Mouse (Mus musculus) urinary bladder, postnatal 36 days (tissue): Measurements from ENCODE around the gene Tmem167.
"Not testable (repeated sequence)": the region's sequence is repeated elsewhere in the genome, so short reads cannot be mapped to it uniquely, and the experiment has no call there.

Experiments used
- DNase-seq, 2 experiments: peaks; one replicate each; pipeline ENCODE4 v3.0.0; 2022; ENCODE audit warnings: low spot score in 2 of 2, mixed read lengths in 1 of 2

Gene Tmem167

GRCm38 (mm10) chr13:90088962-90089824, at the start of gene Tmem167, which contains the start of gene Xrcc4:
Tmem167 (plus strand) TSS chr13:90089123.
Xrcc4 (minus strand) TSS chr13:90089608.
- DNase-seq: peak; percentile 94 to 98

- no peak for DNase-seq
Measured at GRCm38 (mm10) chr13:90039613-90040012, 49.3 kb upstream of the Tmem167 start.

- no peak for DNase-seq
Measured at GRCm38 (mm10) chr13:90051735-90052134, 37.2 kb upstream of the Tmem167 start.

GRCm38 (mm10) chr13:90052408-90052807, 36.5 kb upstream of the Tmem167 start:
- DNase-seq: no peak

- DNase-seq: no peak
Measured at GRCm38 (mm10) chr13:90061877-90062276, 27.0 kb upstream of the Tmem167 start.

- no peak for DNase-seq
Measured at GRCm38 (mm10) chr13:90089825-90090183, 881 bp downstream of the Tmem167 start.

DNA sequence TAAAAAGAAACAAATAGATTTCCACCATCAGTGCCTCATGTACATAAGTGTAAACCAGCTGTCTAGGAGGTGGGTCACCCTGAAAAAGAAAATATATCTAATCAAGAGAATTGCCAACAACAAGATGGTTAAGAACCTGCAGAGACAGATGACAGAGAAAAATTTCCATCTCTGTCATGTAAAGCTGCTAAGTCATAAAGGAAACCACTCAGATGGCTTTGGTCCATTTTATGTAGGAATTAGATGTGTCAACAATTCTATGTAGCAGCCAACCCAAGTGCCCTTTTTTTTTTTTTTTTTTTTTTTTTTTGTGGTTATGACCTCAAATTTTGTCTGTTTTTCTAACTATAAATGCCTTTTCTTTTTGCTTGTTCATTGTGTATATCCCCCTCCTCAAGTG, 12.6 kb downstream of the Tmem167 start:
- no peak for DNase-seq

GRCm38 (mm10) chr13:90106139-90106538, 17.2 kb downstream of the Tmem167 start:
- DNase-seq: no peak

GRCm38 (mm10) chr13:90108746-90109145, 19.8 kb downstream of the Tmem167 start:
- DNase-seq: not testable (repeated sequence)

- DNase-seq: no peak
Measured at GRCm38 (mm10) chr13:90111681-90112080, 22.8 kb downstream of the Tmem167 start.

- DNase-seq: no peak
Measured at GRCm38 (mm10) chr13:90136156-90136910, 47.4 kb downstream of the Tmem167 start.

- no peak for DNase-seq
Measured at GRCm38 (mm10) chr13:90141681-90142080, 52.8 kb downstream of the Tmem167 start.

DNA sequence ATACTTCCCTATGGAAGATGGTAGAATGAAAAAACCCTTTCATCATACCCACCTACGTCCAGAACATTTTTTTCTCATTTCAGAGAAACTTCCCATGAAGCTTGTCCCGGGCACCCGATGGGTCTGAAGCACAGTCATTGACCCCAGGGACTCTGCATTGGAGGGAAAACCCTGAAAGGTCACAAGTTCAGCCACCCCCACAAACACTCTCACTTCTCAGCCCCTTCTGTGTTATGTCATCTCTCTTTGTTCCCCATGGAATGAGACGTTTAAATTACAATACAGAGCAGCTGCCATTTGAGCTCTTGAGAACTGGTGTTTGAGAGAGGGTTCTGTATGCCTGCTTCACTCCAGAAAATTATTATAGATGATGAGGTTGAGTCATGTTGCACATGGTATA, 54.3 kb downstream of the Tmem167 start:
- no peak for DNase-seq

DNA sequence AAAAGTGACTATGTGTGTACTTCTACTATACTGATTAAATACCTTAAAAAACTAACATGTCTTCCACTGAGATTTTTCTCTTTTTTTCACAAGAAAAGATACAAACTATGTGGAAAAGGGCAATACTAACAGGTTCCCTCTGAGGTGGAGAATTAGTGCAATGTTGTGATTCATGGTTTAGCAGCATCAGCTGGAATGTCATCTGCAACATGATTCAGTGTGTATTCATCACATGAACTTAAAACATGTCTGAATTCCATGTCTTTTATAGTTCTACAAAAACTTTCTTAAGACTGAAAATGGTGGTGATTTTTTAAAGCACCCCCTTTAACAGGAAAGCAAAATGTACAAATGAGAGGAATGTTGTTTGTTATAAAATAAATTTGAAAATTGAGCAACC, 63.0 kb downstream of the Tmem167 start:
- no peak for DNase-seq

DNA sequence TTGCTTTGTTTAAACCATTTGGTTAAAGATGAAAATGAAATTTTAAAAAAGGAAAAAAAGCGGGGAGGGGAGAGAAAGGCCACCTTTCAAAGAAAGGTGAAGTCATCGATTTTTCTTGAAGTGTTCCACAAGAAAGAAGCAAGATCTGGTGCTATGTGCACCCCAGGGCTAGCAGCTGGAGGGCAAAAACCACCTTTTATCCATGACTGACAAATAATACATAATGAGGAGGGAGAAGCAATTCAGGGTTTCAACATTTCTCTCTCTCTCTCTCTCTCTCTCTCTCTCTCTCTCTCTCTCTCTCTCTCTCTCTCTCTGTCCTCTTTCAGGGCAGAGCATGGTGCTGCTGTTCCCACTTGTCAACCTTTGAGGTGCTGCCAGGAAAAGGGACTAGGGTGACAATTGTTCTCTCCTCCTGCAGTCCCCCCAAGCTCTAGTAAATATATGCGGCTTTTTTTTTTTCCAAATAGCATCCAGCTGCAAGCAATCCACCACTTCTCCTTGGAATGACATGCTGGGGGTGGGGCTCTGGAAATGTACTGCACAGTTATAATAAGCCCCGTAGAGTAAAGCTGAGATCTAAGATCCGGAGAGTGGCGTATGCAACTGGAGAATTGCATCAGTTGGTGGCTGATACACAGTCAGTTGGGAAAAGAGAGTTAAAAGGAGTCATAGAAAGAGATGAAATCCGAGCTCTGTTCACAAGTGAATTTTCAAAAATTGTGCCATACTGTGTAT, 63.8 kb downstream of the Tmem167 start:
- DNase-seq: no peak

GRCm38 (mm10) chr13:90164147-90164546, 75.2 kb downstream of the Tmem167 start:
- no peak for DNase-seq

- no peak for DNase-seq
Measured at GRCm38 (mm10) chr13:90167044-90167443, 78.1 kb downstream of the Tmem167 start.

GRCm38 (mm10) chr13:90170100-90170781, 81.3 kb downstream of the Tmem167 start:
- no peak for DNase-seq

- no peak for DNase-seq
Measured at GRCm38 (mm10) chr13:90170782-90171179, 81.9 kb downstream of the Tmem167 start.

DNA sequence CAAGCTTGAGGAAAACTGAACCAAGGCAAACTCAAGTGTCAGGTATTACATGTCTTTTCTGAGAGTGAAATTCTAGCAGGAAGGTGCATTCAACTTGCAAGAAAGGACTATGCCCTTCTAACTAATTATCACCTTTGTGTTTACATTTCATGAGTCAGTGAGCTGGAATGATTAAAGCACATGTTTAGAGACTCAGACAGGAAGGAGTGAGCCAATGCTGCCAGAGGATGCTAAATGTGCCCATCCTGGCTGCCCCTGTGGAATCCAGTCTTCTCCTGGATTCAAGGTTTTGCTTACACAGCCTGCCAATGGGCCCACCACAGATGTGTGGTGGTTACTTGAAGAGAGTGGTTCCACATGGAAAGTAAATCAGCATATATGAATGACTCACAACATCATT, 82.5 kb downstream of the Tmem167 start:
- DNase-seq: no peak

DNA sequence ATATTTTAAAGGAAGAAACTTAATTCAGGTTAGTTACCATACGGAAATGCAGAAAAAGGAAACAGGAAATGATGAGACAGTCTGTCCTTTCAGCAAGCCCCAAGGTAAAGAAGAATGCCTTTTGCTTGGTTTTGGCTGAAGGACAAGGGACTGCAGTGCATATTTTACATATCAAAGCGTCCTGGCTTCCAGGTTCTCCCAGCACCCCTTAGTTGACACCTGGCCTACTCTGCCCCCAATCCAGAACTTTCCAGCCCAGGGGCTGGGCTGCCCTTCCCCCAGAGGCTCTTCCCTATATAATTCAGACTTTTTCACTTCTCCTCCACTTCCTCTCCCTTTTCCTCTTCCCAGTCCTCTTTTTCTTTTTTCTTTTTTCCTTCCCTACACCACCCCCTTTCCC, 86.7 kb downstream of the Tmem167 start:
- no peak for DNase-seq

GRCm38 (mm10) chr13:90182262-90182661, 93.3 kb downstream of the Tmem167 start:
- no peak for DNase-seq
